Mouse (Mus musculus) brain, embryonic 14.5 days (tissue): ENCODE data around the gene Gcgr. TPM values are rescaled to one million over a fixed set of nuclear protein-coding genes. Genes with fewer than 3 reads are reported as not detected.

Experiments used
- DNase-seq: peaks from one replicate; pipeline ENCODE4 v3.0.0-alpha.2; 2011; ENCODE audit warnings: low read depth
- CTCF ChIP-seq: fragments of 200-500 bp; IDR thresholded peaks from 2 replicates; pipeline ENCODE4 v1.5.1; 2012; ENCODE audit warnings: inconsistent platforms, mild to moderate bottlenecking, moderate library complexity, borderline replicate concordance; ENCODE audit not compliant: insufficient read depth, insufficient read length; ENCODE audit errors: extremely low read depth
- POLR2A ChIP-seq: fragments of 200-500 bp; IDR thresholded peaks from 2 replicates; pipeline ENCODE4 v1.6.1; 2012; ENCODE audit warnings: mild to moderate bottlenecking, inconsistent platforms, borderline replicate concordance; ENCODE audit not compliant: poor library complexity, insufficient read depth, insufficient read length, severe bottlenecking; ENCODE audit errors: extremely low read depth
- polyA plus RNA-seq: library from polyadenylated mRNA; depleted of rRNA; stranded (reverse); fragments of >200 nt; gene quantifications from 2 replicates; pipeline ENCODE4 v1.2.3, GENCODE M21; 2012

Gcgr gene
- polyA plus RNA-seq, 1 experiment, result 0.36 TPM

- TF ChIP-seq POLR2A (no peak), CTCF (no peak)
- no peak for DNase-seq
These were observed 10.0 kb upstream of the Gcgr start for GRCm38 (mm10) chr11:120520498-120520897.

- DNase-seq, result peak; percentile 31
- TF ChIP-seq CTCF (no peak), POLR2A (no peak)
These were observed 9.4 kb upstream of the Gcgr start for GRCm38 (mm10) chr11:120520967-120521540.

GRCm38 (mm10) chr11:120522581-120522980, 7.9 kb upstream of the Gcgr start:
- TF ChIP-seq POLR2A (no peak), CTCF (no peak)

GRCm38 (mm10) chr11:120525959-120526358, 4.5 kb upstream of the Gcgr start:
- TF ChIP-seq POLR2A (no peak), CTCF (no peak)
- no peak for DNase-seq

More at GRCm38 (mm10) chr11:120522581-120522980, 7.9 kb upstream of the Gcgr start:
- no peak for DNase-seq

- DNase-seq, result no peak
- TF ChIP-seq POLR2A (no peak), CTCF (no peak)
These were observed 2.7 kb upstream of the Gcgr start for GRCm38 (mm10) chr11:120527690-120528354.

GRCm38 (mm10) chr11:120528903-120529302, 1.6 kb upstream of the Gcgr start:
- DNase-seq, result no peak
- no peak for TF ChIP-seq POLR2A

- TF ChIP-seq POLR2A (no peak), CTCF (no peak)
- no peak for DNase-seq
These were observed 1.1 kb downstream of the Gcgr start for GRCm38 (mm10) chr11:120531646-120532045.

GRCm38 (mm10) chr11:120534093-120534492, 3.6 kb downstream of the Gcgr start:
- DNase-seq, result no peak
- no peak for TF ChIP-seq POLR2A

- TF ChIP-seq POLR2A (no peak), CTCF (no peak)
- DNase-seq, result no peak
These were observed 4.6 kb downstream of the Gcgr start for GRCm38 (mm10) chr11:120535145-120535544.

- TF ChIP-seq CTCF (no peak), POLR2A (no peak)
- DNase-seq, result no peak
These were observed 5.3 kb downstream of the Gcgr start for GRCm38 (mm10) chr11:120535804-120536203.

- TF ChIP-seq POLR2A, result no peak
- TF ChIP-seq CTCF, result no peak
- peak; percentile 26 for DNase-seq
These were observed 8.0 kb downstream of the Gcgr start for GRCm38 (mm10) chr11:120538485-120538884.

GRCm38 (mm10) chr11:120538955-120539284, 8.4 kb downstream of the Gcgr start:
- TF ChIP-seq POLR2A, result no peak
- no peak for TF ChIP-seq CTCF
- DNase-seq, result no peak
